Mouse (Mus musculus) embryonic facial prominence, embryonic 15.5 days (tissue): ENCODE data around the gene Wrap73. TPM values are rescaled to one million over a fixed set of nuclear protein-coding genes. Genes with fewer than 3 reads are reported as not detected.

ENCODE experiments used
- ATAC-seq: fragments of 200-750 bp; cut with Nextera tagmentation; 2 replicates; pipeline ENCODE4 v1.8.0; 2017; ENCODE audit warnings: low read depth, moderate TSS enrichment; ENCODE audit not compliant: insufficient number of reproducible peaks, low FRiP score, low TSS enrichment
- H3K27ac ChIP-seq: fragments of 300-500 bp; sonication (generic); replicated peaks from 2 replicates; pipeline ENCODE4 v1.5.1; 2015; ENCODE audit warnings: mild to moderate bottlenecking, inconsistent platforms
- H3K27me3 ChIP-seq: fragments of 300-500 bp; sonication (generic); 2 replicates; pipeline ENCODE4 v1.6.1; 2015; ENCODE audit warnings: inconsistent platforms
- H3K36me3 ChIP-seq: fragments of 300-500 bp; sonication (generic); 2 replicates; pipeline ENCODE4 v1.6.1; 2015; ENCODE audit warnings: mild to moderate bottlenecking, inconsistent platforms
- H3K4me1 ChIP-seq: fragments of 300-500 bp; sonication (generic); 2 replicates; pipeline ENCODE4 v1.6.1; 2015; ENCODE audit warnings: inconsistent platforms
- H3K4me2 ChIP-seq: fragments of 300-500 bp; sonication (generic); replicated peaks from 2 replicates; pipeline ENCODE4 v1.6.1; 2015; ENCODE audit warnings: mild to moderate bottlenecking, inconsistent platforms
- H3K4me3 ChIP-seq: fragments of 300-500 bp; sonication (generic); replicated peaks from 2 replicates; pipeline ENCODE4 v1.5.1; 2015; ENCODE audit warnings: mild to moderate bottlenecking, inconsistent platforms
- H3K9ac ChIP-seq: fragments of 300-500 bp; sonication (generic); 2 replicates; pipeline ENCODE4 v1.6.1; 2015; ENCODE audit warnings: inconsistent platforms
- H3K9me3 ChIP-seq: fragments of 300-500 bp; sonication (generic); replicated peaks from 2 replicates; pipeline ENCODE4 v1.6.1; 2016; ENCODE audit warnings: inconsistent platforms
- WGBS: fragments of 180-500 bp; shearing (Covaris S2); methylation state at CpG from one replicate; pipeline ENCODE4 v1.1.7; 2015; 5-methylcytosine and 5-hydroxymethylcytosine counted together
- polyA plus RNA-seq: library from polyadenylated mRNA; unstranded; fragments of >200 nt; fragmentation: Nextera tagmentation; extraction: Ambion mirVana; gene quantifications from 2 replicates; pipeline ENCODE4 v1.2.1, GENCODE M21; 2015

Wrap73 gene
- polyA plus RNA-seq = 44.1 and 44.6 TPM in 2 replicates

DNA sequence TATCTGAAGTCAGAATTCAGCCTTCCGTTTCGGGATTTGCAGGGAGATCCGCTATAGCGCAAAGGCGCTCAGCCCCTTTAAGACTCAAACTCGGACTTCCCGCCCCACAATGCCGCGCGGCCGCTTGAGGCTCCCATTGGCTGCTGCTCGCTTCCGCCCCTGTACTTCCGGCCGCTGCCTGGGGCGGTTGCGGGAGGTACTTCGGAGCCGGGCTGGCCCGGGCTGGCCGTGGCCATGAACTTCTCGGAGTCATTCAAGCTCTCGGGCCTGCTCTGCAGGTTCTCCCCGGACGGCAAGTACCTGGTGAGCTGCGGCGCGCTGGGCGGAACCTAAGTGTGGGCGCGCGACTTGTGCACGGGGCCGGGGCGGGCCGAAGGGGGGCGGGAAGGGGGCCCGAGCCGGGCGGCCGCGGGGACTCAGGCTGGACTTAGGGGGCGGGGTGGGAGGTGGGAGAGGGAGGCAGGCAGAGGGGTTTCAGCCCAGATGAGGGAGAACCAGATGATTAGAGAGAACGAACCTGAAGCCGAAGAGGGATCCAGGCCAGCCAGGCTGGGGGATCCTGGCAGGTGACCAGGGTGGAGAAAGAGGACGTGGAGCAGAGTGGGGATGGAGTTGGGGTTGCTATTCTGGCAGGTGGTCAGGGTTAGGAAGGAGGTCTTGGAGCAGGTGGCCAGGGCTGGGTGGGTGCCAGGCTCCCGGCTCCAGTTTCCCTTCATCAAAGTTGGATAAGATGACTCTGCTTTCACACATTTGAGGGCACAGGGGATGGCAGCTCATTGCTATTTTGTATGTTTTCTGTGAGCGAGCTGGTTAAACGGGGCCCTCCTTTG lies at the start of gene Wrap73:
Gene Wrap73, plus strand, starts transcription at position 162 of the 830 bp plus-strand sequence.
- peak within 1 kb of the TSS; percentile 66 for H3K9ac ChIP-seq
- H3K4me3 ChIP-seq = peak within 1 kb of the TSS; percentile 77
- H3K9me3 ChIP-seq = no peaks in the 10 kb centered on the region
- H3K4me1 ChIP-seq = peaks cover 39% of the 10 kb centered on the region
- H3K36me3 ChIP-seq = peaks cover 12% of the 10 kb centered on the region
- peak within 1 kb of the TSS; percentile 88 for H3K27ac ChIP-seq
- WGBS = 1% methylated on average over 49 of the region's 49 CpGs
- peaks cover 46% of the 10 kb centered on the region for H3K27me3 ChIP-seq
- ATAC-seq = peak; percentile 90
- H3K4me2 ChIP-seq = peak within 1 kb of the TSS; percentile 93

DNA sequence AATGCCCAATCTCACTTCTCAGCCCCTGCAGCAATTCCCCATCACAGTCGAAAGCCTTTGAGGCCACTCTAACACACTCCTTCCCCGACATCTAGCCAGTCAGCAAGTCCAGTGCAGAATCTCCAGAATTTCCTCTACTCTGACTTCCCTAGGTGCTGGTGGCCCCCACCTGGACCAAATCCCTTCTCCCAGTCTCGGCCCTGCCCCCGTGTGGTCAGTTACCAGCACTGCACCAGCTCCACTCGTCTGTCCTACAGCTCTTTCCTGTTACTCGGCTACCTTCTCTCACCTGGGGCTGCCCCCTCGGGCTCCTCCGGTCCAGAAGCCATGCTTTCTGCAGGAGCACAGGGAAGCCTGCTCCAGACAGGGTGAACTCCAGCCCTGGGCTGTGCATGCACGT lies 49.0 kb upstream of the Wrap73 start:
- H3K27me3 ChIP-seq = peaks cover 12% of the 10 kb centered on the region

GRCm38 (mm10) chr4:154096111-154096510 lies 46.1 kb upstream of the Wrap73 start:
- no peak for ATAC-seq
- WGBS = 29% methylated on average over 6 of the region's 6 CpGs
- H3K27ac ChIP-seq = no peak overlapping the region
- no peaks in the 10 kb centered on the region for H3K36me3 ChIP-seq
- no peaks in the 10 kb centered on the region for H3K9me3 ChIP-seq
- no peak overlapping the region for H3K4me3 ChIP-seq
- H3K27me3 ChIP-seq = peaks cover 11% of the 10 kb centered on the region; the same call in 1 of the 2 replicates
- H3K4me2 ChIP-seq = no peak overlapping the region
- no peak overlapping the region for H3K9ac ChIP-seq
- H3K4me1 ChIP-seq = no peaks in the 10 kb centered on the region

More for the DNA sequence above, 49.0 kb upstream of the Wrap73 start:
- no peak overlapping the region for H3K27ac ChIP-seq
- 12% methylated on average over 9 of the region's 9 CpGs for whole genome bisulfite sequencing
- no peak overlapping the region for H3K4me2 ChIP-seq
- H3K36me3 ChIP-seq = no peaks in the 10 kb centered on the region
- ATAC-seq = no peak
- no peaks in the 10 kb centered on the region for H3K4me1 ChIP-seq
- H3K9me3 ChIP-seq = no peaks in the 10 kb centered on the region
- H3K9ac ChIP-seq = no peak overlapping the region
- no peak overlapping the region for H3K4me3 ChIP-seq

DNA sequence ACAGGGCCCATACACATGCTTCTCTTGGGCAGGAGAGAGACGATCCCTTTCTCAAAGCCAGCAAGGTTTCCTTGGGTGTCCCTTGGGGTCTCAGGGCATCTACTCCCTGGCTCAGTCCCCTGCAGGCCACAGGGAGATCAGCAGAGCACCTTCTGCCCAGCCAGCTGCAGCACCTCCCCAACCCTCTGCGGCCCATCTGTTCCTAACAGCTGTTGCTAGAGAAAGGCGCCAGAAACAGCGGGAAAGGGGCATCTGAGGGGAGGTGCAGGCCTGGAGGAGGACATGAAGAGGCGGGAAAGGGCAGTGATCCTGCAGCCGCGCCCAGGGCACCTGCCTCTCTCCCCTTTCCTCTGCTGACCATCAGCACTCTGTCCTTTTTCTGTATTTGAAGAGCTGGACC lies 42.8 kb upstream of the Wrap73 start:
- Histone ChIP-seq H3K4me3 (no peak overlapping the region), H3K4me2 (no peak overlapping the region), H3K9ac (no peak overlapping the region), H3K27me3 (peaks cover 21% of the 10 kb centered on the region), H3K27ac (no peak overlapping the region), H3K4me1 (peaks cover 7% of the 10 kb centered on the region; the same call in 1 of the 2 replicates), H3K36me3 (no peaks in the 10 kb centered on the region), H3K9me3 (no peaks in the 10 kb centered on the region)
- ATAC-seq = no peak
- 62% methylated on average over 7 of the region's 7 CpGs for WGBS

- no peaks in the 10 kb centered on the region for H3K9me3 ChIP-seq
- no peak for ATAC-seq
- peaks cover 28% of the 10 kb centered on the region for H3K27me3 ChIP-seq
- H3K36me3 ChIP-seq = no peaks in the 10 kb centered on the region
- H3K9ac ChIP-seq = no peak overlapping the region
- H3K4me1 ChIP-seq = peaks cover 18% of the 10 kb centered on the region
- no peak overlapping the region for H3K4me3 ChIP-seq
- WGBS = 60% methylated on average over 8 of the region's 8 CpGs
- H3K4me2 ChIP-seq = no peak overlapping the region
- no peak overlapping the region for H3K27ac ChIP-seq
Observed at GRCm38 (mm10) chr4:154103386-154103785, 38.8 kb upstream of the Wrap73 start.

DNA sequence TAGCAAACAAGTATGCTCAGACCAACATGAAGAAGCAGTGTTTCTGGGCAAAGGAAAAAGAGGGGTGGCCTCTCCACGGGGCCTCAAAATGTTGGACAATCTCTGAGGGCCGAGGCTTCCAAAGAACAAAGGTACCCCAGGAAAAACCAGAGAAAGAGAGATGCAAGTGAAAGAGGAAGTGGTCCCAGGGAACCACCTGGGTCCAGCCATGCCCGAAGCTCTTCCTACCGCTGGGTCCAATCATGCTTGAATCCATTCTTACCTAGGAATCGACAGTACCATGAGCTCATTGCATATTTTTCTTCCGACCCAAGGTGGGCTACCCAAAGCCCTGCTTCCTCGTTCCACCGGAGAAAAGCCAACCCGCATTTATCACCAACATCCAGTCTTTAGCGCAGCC lies 38.3 kb upstream of the Wrap73 start:
- Histone ChIP-seq H3K27ac (no peak overlapping the region), H3K4me2 (no peak overlapping the region), H3K9ac (no peak overlapping the region), H3K4me3 (no peak overlapping the region), H3K27me3 (peaks cover 28% of the 10 kb centered on the region), H3K36me3 (no peaks in the 10 kb centered on the region), H3K4me1 (peaks cover 18% of the 10 kb centered on the region), H3K9me3 (no peaks in the 10 kb centered on the region)
- no peak for ATAC-seq
- WGBS = 87% methylated on average over 10 of the region's 10 CpGs

- no peaks in the 10 kb centered on the region for H3K9me3 ChIP-seq
- H3K36me3 ChIP-seq = no peaks in the 10 kb centered on the region
- 20% methylated on average over 20 of the region's 20 CpGs for WGBS
- peaks cover 32% of the 10 kb centered on the region for H3K27me3 ChIP-seq
- no peak overlapping the region for H3K9ac ChIP-seq
- ATAC-seq = peak; percentile 50
- H3K4me2 ChIP-seq = peak overlapping the region; percentile 38
- H3K27ac ChIP-seq = no peak overlapping the region
- peaks cover 18% of the 10 kb centered on the region for H3K4me1 ChIP-seq
- peak overlapping the region; percentile 25 for H3K4me3 ChIP-seq
Observed at GRCm38 (mm10) chr4:154105381-154106001, 36.7 kb upstream of the Wrap73 start.

GRCm38 (mm10) chr4:154106497-154107061 lies 35.6 kb upstream of the Wrap73 start:
- H3K4me3 ChIP-seq = no peak overlapping the region
- no peak overlapping the region for H3K9ac ChIP-seq
- no peaks in the 10 kb centered on the region for H3K9me3 ChIP-seq
- H3K27me3 ChIP-seq = peaks cover 35% of the 10 kb centered on the region
- 71% methylated on average over 13 of the region's 13 CpGs for WGBS
- H3K4me2 ChIP-seq = no peak overlapping the region
- peaks cover 18% of the 10 kb centered on the region for H3K4me1 ChIP-seq
- ATAC-seq = no peak
- no peaks in the 10 kb centered on the region for H3K36me3 ChIP-seq
- H3K27ac ChIP-seq = no peak overlapping the region

- H3K27me3 ChIP-seq = peaks cover 23% of the 10 kb centered on the region
- no peak for ATAC-seq
Observed at GRCm38 (mm10) chr4:154109216-154109849, 32.8 kb upstream of the Wrap73 start.

GRCm38 (mm10) chr4:154109850-154110243 lies 32.3 kb upstream of the Wrap73 start:
- no peak overlapping the region for H3K27ac ChIP-seq
- peaks cover 20% of the 10 kb centered on the region for H3K27me3 ChIP-seq
- H3K4me2 ChIP-seq = no peak overlapping the region
- H3K9me3 ChIP-seq = no peaks in the 10 kb centered on the region
- no peaks in the 10 kb centered on the region for H3K36me3 ChIP-seq
- no peak overlapping the region for H3K9ac ChIP-seq
- no peak overlapping the region for H3K4me3 ChIP-seq
- peaks cover 9% of the 10 kb centered on the region for H3K4me1 ChIP-seq
- 73% methylated on average over 11 of the region's 11 CpGs for WGBS
- ATAC-seq = no peak

More at GRCm38 (mm10) chr4:154109216-154109849, 32.8 kb upstream of the Wrap73 start:
- no peak overlapping the region for H3K9ac ChIP-seq
- H3K27ac ChIP-seq = no peak overlapping the region
- H3K9me3 ChIP-seq = no peaks in the 10 kb centered on the region
- no peaks in the 10 kb centered on the region for H3K36me3 ChIP-seq
- H3K4me2 ChIP-seq = no peak overlapping the region
- H3K4me3 ChIP-seq = no peak overlapping the region
- WGBS = 45% methylated on average over 18 of the region's 18 CpGs
- peaks cover 11% of the 10 kb centered on the region for H3K4me1 ChIP-seq

DNA sequence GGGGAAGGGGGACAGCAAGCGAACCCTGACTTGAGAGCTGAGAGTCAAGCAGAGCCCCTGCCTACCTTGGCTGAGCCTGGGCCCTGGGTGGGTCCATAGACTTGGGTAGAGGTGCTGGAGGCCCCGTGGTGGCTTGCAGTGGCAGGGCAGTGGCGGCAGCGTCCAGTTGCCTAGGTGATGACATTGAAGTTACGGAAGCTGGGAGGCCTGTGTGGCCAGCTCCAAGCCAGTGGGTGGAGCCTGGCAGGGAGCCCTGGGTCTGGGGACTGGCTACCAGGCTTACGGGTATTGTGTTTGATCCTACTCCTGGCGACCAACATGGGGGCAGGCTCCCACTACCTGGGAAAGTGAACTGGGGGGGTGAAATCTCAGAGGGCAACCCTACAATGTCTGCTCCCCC lies 25.8 kb upstream of the Wrap73 start:
- Histone ChIP-seq H3K4me1 (no peaks in the 10 kb centered on the region), H3K4me3 (no peak overlapping the region), H3K9ac (no peak overlapping the region), H3K4me2 (no peak overlapping the region), H3K27me3 (no peaks in the 10 kb centered on the region), H3K36me3 (no peaks in the 10 kb centered on the region), H3K27ac (no peak overlapping the region), H3K9me3 (no peaks in the 10 kb centered on the region)
- WGBS = 48% methylated on average over 7 of the region's 7 CpGs
- no peak for ATAC-seq
